Mouse (Mus musculus): ENCODE results near the gene Chst11. TPM values are rescaled to one million over a fixed set of nuclear protein-coding genes. Genes with fewer than 3 reads are reported as not detected.

Chst11 gene
- polyA plus RNA-seq, 1 experiment = 21.1 TPM

- 92% methylated on average over 7 of the region's 7 CpGs for WGBS
- Histone ChIP-seq H3K4me3 (replicated peaks; ENCODE audit: insufficient read depth, low read depth, low read length) (no peak overlapping the region), H3K27me3 (ENCODE audit: control insufficient read depth, insufficient read depth, low read length) (no peaks in the 10 kb centered on the region; the same call in 1 of the 2 replicates), H3K4me1 (ENCODE audit: control insufficient read depth, insufficient read depth, low read length) (peaks cover 14% of the 10 kb centered on the region), H3K27ac (ENCODE audit: insufficient read depth, low read length) (no peak overlapping the region)
- DNase-seq = no peak
- no peak for TF ChIP-seq POLR2A (IDR thresholded peaks at IDR 0.05; ENCODE audit: borderline replicate concordance, insufficient read depth, low read length)
- TF ChIP-seq CTCF (IDR thresholded peaks at IDR 0.05; ENCODE audit: borderline replicate concordance, insufficient read depth, low read depth, low read length) = no peak
Observed at GRCm38 (mm10) chr10:83088318-83088717, 103.0 kb downstream of the Chst11 start.

DNA sequence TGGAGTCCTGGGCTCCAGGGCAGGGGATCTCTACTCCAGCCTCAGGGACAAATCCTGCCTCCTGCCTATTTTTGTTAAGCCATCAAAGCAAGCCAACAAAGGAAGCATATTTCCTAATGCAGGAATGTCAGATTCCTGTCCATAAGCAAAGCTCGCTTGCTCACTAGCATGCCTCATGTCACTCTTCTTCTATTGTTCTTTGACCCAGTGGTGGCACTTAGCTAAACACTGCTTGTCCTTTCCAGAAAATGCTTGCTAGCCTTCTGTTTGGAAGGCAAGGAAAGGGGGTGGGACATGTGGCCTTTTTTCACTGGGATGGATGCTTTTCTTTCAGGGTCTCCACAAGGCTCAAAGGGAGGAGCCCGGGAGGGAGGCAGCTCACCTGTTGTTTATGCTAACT is 103.5 kb downstream of the Chst11 start:
- Histone ChIP-seq H3K27ac (ENCODE audit: insufficient read depth, low read length) (no peak overlapping the region), H3K27me3 (ENCODE audit: control insufficient read depth, insufficient read depth, low read length) (no peaks in the 10 kb centered on the region; the same call in 1 of the 2 replicates), H3K4me1 (ENCODE audit: control insufficient read depth, insufficient read depth, low read length) (peaks cover 11% of the 10 kb centered on the region), H3K4me3 (replicated peaks; ENCODE audit: insufficient read depth, low read depth, low read length) (no peak overlapping the region)
- TF ChIP-seq CTCF (IDR thresholded peaks at IDR 0.05; ENCODE audit: borderline replicate concordance, insufficient read depth, low read depth, low read length) (no peak), POLR2A (IDR thresholded peaks at IDR 0.05; ENCODE audit: borderline replicate concordance, insufficient read depth, low read length) (no peak)
- DNase-seq = no peak
- WGBS = 75% methylated on average over 2 of the region's 2 CpGs

DNA sequence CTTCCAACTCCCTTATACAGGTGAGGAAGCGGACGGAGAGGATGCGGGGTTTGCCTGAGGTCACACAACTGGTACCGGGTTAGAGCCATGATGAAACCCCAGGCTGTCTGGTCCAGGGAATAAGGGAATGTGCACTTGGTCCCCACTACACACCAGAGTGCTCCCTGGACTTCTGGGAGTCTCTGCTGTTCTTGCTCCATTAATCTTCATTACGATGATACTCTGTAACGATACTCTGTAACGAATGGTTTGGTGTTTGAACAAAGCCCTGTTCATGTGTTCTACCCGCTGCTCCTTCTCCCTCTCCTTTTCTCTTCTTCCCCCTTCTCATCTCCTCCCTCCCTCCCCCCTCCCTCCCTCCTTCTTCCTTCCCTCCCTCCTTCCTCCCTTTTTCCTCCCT is 104.9 kb downstream of the Chst11 start:
- no peak for TF ChIP-seq POLR2A (IDR thresholded peaks at IDR 0.05; ENCODE audit: borderline replicate concordance, insufficient read depth, low read length)
- no peak for TF ChIP-seq CTCF (IDR thresholded peaks at IDR 0.05; ENCODE audit: borderline replicate concordance, insufficient read depth, low read depth, low read length)
- H3K27ac ChIP-seq (ENCODE audit: insufficient read depth, low read length) = no peak overlapping the region
- 94% methylated on average over 8 of the region's 8 CpGs for WGBS
- H3K27me3 ChIP-seq (ENCODE audit: control insufficient read depth, insufficient read depth, low read length) = no peaks in the 10 kb centered on the region; the same call in 1 of the 2 replicates
- H3K4me3 ChIP-seq (replicated peaks; ENCODE audit: insufficient read depth, low read depth, low read length) = no peak overlapping the region
- peaks cover 8% of the 10 kb centered on the region for H3K4me1 ChIP-seq (ENCODE audit: control insufficient read depth, insufficient read depth, low read length)
- no peak for DNase-seq

GRCm38 (mm10) chr10:83093705-83094104 is 108.4 kb downstream of the Chst11 start:
- 93% methylated on average over 6 of the region's 6 CpGs for WGBS
- H3K27ac ChIP-seq (ENCODE audit: insufficient read depth, low read length) = no peak overlapping the region
- H3K4me3 ChIP-seq (replicated peaks; ENCODE audit: insufficient read depth, low read depth, low read length) = no peak overlapping the region
- DNase-seq = no peak
- H3K27me3 ChIP-seq (ENCODE audit: control insufficient read depth, insufficient read depth, low read length) = no peaks in the 10 kb centered on the region
- peaks cover 8% of the 10 kb centered on the region for H3K4me1 ChIP-seq (ENCODE audit: control insufficient read depth, insufficient read depth, low read length)
- TF ChIP-seq CTCF (IDR thresholded peaks at IDR 0.05; ENCODE audit: borderline replicate concordance, insufficient read depth, low read depth, low read length) (no peak), POLR2A (IDR thresholded peaks at IDR 0.05; ENCODE audit: borderline replicate concordance, insufficient read depth, low read length) (no peak)

DNA sequence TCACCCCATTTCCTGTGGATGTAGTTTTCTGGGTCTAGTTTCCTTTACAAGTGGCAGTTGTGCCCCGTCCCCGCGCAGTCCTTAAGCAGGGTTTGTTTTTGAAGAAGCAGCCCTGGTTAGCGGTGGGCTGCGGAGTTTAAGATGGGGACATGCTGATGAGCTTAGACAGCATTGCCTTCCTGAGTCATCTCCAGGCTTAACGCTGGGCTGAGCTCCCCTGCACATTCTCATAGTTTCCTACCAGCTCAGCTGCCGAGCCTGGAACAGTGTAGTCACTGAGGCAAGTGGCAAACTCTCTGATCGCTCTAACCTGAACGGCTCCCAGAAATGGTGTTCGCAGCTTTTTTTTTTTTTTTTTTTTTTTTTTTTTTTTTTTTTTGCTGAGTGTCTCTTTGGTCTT is 109.0 kb downstream of the Chst11 start:
- Histone ChIP-seq H3K27ac (ENCODE audit: insufficient read depth, low read length) (no peak overlapping the region), H3K4me3 (replicated peaks; ENCODE audit: insufficient read depth, low read depth, low read length) (no peak overlapping the region), H3K27me3 (ENCODE audit: control insufficient read depth, insufficient read depth, low read length) (no peaks in the 10 kb centered on the region), H3K4me1 (ENCODE audit: control insufficient read depth, insufficient read depth, low read length) (peaks cover 8% of the 10 kb centered on the region)
- 90% methylated on average over 10 of the region's 10 CpGs for WGBS
- TF ChIP-seq POLR2A (IDR thresholded peaks at IDR 0.05; ENCODE audit: borderline replicate concordance, insufficient read depth, low read length) = no peak
- no peak for TF ChIP-seq CTCF (IDR thresholded peaks at IDR 0.05; ENCODE audit: borderline replicate concordance, insufficient read depth, low read depth, low read length)
- DNase-seq = no peak

DNA sequence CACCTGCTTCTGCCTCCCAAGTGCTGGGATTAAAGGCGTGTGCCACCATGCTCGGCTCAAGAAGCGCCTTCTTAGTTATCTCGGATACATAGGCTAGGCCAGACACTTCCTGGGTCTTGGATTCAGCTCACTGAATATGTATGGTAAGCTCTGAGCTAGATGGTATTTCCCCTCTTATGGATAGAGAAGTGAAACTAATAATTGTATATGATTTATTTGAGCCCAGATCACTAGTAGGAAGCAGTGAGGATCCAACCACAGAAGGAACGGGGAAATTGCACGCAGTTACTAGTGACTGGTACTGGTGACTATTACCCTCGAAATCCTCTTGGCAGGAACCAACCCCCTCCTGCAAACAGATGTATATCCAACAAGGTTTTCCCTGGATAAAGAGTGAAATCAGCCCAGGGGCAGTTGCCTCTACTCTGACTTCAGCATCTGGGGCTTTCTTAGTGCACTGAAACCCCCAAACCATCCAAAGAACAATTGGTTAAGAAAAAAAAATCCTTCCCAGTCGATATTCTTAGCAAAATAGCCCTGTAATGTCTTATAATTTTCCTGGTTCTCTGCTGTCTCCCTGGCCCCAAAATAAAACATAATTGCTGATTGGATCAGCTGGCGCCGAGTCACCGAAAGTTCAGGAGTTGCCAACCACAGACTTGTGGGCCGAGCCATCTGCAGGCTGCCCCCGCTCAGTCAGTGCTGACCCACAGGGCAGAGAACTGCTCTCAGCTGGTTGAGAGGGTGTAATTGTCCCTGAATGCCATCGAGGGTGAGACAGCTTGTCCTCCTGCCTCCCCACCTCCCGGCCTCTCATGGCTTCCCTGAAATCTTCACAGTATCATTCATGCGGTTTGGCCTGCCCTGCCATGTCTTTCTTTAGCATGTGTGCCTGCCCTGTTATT is 109.8 kb downstream of the Chst11 start:
- Histone ChIP-seq H3K4me3 (replicated peaks; ENCODE audit: insufficient read depth, low read depth, low read length) (no peak overlapping the region), H3K4me1 (ENCODE audit: control insufficient read depth, insufficient read depth, low read length) (peaks cover 8% of the 10 kb centered on the region), H3K27me3 (ENCODE audit: control insufficient read depth, insufficient read depth, low read length) (no peaks in the 10 kb centered on the region), H3K27ac (ENCODE audit: insufficient read depth, low read length) (no peak overlapping the region)
- 72% methylated on average over 16 of the region's 16 CpGs for WGBS
- no peak for DNase-seq
- TF ChIP-seq CTCF (IDR thresholded peaks at IDR 0.05; ENCODE audit: borderline replicate concordance, insufficient read depth, low read depth, low read length) (no peak), POLR2A (IDR thresholded peaks at IDR 0.05; ENCODE audit: borderline replicate concordance, insufficient read depth, low read length) (no peak)

DNA sequence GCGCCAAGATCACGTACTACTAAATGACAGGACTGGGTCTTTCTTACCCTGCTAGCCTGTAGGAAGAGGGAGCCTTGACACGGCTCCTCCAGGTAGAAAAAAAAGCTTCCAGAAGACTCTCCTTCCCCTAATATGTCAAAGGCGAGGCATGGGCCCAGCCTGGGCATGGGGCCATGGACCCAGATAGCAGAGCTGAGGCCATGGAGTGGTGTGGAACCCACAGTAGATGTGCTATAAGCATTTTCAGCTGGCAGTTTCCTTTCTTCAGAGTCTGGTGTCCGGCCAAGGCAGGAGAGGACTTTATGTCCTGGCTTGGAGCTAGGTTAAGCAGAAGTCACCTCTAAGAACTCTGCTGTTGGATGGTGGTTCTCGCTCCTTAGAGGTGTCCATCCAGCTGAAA is 111.0 kb downstream of the Chst11 start:
- no peak for TF ChIP-seq CTCF (IDR thresholded peaks at IDR 0.05; ENCODE audit: borderline replicate concordance, insufficient read depth, low read depth, low read length)
- no peak for TF ChIP-seq POLR2A (IDR thresholded peaks at IDR 0.05; ENCODE audit: borderline replicate concordance, insufficient read depth, low read length)
- 94% methylated on average over 6 of the region's 6 CpGs for WGBS
- Histone ChIP-seq H3K4me1 (ENCODE audit: control insufficient read depth, insufficient read depth, low read length) (peaks cover 8% of the 10 kb centered on the region), H3K4me3 (replicated peaks; ENCODE audit: insufficient read depth, low read depth, low read length) (no peak overlapping the region), H3K27ac (ENCODE audit: insufficient read depth, low read length) (no peak overlapping the region), H3K27me3 (ENCODE audit: control insufficient read depth, insufficient read depth, low read length) (no peaks in the 10 kb centered on the region)
- DNase-seq = no peak

DNA sequence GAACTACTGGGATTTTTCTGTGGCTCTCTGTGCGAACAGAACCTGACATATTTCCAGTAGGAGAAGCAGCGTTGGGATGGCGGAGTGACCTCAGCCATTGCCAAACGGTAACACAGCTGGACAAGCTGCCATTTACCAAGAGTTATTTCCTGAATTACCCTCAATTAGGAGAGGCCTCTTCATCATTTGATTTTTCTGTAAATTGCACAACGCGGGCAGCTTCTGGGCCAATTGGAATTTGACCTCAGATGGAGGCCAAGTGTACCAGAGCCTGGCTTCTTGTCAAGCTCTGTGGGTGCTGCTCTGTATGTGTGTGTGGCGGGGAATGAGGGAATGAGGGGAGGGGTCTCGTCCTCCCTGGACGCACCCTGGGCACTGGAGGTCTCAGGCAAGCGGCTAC is 113.6 kb downstream of the Chst11 start:
- 70% methylated on average over 10 of the region's 10 CpGs for WGBS
- H3K27me3 ChIP-seq (ENCODE audit: control insufficient read depth, insufficient read depth, low read length) = no peaks in the 10 kb centered on the region
- no peak for DNase-seq
- H3K4me1 ChIP-seq (ENCODE audit: control insufficient read depth, insufficient read depth, low read length) = no peaks in the 10 kb centered on the region
- no peak overlapping the region for H3K27ac ChIP-seq (ENCODE audit: insufficient read depth, low read length)
- TF ChIP-seq CTCF (IDR thresholded peaks at IDR 0.05; ENCODE audit: borderline replicate concordance, insufficient read depth, low read depth, low read length) = no peak
- no peak for TF ChIP-seq POLR2A (IDR thresholded peaks at IDR 0.05; ENCODE audit: borderline replicate concordance, insufficient read depth, low read length)
- H3K4me3 ChIP-seq (replicated peaks; ENCODE audit: insufficient read depth, low read depth, low read length) = no peak overlapping the region
